Mouse (Mus musculus): ENCODE measurements around the gene Mfsd14a.

- TF ChIP-seq CTCF (IDR thresholded peaks at IDR 0.05; ENCODE audit: extremely low read depth, insufficient read length, insufficient replicate concordance, low read depth, low read length) = no peak
- no peak for TF ChIP-seq POLR2A (IDR thresholded peaks at IDR 0.05; ENCODE audit: low read depth, low read length)
Observed at GRCm38 (mm10) chr3:116656184-116656965, 6.1 kb downstream of the Mfsd14a start.

All from small intestine, adult 2 months (tissue).